Mouse (Mus musculus) spleen, postnatal 36 days (tissue): ENCODE results near the gene Rpl19.

Source experiments
- DNase-seq, 2 experiments: peaks; one replicate each; pipeline ENCODE4 v3.0.0; 2022; ENCODE audit warnings: low spot score in 2 of 2, mixed read lengths in 1 of 2

The Rpl19 gene

DNA sequence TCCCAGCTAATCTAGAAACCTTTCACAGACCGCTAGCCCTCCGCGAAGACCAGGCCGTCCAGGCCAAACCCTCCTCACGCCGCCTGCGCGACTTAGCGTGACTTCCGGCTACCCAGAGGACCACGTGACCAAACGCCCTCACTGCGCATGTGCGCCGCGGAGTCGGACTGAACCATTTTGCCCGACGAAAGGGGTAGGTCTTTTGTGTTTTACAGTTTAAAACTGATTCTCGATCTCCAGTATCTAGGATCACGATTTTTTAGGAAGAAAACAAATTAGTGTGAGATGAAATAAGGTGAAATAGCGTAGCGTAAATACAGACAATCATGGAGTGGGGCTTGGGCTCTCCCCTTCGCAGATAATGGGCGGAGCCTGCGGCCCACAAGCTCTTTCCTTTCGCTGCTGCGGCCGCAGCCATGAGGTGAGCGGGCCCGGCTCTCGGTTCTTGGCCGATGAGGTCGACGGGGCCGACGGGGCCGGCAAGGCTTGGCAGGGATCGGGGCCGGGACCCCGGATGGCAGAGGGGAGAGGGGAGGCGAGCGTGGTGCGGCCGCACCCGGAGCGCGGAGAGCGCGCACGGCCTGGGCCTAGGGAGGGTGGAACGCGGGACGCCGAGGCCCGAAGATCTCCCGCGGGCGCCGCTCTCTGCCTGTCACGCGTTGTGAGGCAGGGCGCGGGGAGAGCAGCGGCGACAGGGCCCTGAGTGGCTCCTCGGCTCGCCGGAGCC, at the start of gene Rpl19:
Gene Rpl19, plus strand, starts transcription at position 141 of the 727 bp plus-strand sequence.
- DNase-seq: peak; percentile 81 to 89

DNA sequence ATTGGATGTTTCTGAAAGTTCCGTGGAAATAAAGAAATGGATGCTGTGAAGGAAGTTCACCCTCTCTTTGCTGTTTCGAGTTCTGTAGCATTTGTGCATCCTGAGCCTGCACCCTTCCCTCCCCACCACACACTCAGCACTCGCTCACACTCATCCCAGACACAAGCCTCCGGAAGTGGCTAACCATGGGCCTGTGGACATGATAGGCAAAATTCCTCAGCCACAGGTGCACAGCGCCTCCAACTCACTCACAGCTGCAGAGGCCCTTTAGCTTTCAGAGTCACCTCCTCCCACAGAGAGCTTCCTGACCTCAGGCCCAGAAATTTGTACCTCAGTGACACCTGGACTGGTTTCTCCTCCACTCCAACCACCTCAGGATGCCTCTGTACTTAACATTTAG, 48.7 kb upstream of the Rpl19 start:
- DNase-seq: no peak

DNA sequence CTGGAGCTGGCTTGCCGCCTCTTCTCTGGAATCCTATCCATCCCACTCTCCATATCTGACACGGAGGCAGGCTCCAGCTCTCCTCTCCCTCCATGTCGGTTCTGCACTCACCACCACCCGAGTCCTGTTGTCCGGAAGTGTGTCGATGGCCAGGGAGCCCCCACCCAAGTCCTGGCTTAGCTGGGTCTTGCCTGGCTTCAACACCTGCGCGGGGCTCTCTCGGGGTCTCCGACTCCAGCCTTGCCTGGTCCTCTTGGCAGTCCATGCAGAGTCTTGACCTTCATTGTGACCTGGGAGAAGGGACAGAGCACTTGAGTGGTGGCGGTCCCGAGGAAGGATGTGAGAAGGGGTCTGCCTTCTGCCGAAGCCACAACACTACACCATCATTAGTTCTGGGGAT, 48.1 kb upstream of the Rpl19 start:
- no peak for DNase-seq

DNA sequence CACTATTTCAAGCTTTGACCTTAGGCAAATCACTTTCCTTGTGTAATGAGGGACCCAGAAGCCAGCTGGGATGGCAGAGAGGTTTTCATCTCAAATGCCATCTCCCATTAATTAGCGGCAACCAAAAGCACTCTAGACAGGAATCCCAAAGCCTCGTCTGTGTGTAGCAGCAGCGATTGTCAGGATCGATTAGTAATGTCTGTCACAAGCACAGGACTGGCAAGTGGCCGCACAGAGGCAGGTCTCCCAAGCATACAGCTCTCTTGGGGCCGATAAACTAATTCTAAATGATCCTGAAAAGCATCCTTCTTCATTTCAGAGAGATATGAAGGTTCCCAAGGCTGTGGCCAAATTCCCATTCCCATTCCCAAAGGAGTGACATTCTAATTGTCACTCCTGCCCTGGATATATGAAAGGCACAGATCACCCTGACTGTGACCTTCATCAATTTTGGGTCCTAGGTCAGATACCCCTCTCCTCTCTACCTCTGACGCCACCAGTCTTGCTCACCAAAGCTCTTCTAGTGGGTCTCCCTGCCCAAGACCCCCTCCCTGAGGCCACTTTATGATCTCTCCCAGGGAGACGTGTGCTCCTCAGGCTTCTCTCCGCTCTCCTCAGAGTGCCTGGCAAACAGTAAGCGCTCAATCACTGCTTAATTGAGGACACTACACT, 46.5 kb upstream of the Rpl19 start:
- no peak for DNase-seq

DNA sequence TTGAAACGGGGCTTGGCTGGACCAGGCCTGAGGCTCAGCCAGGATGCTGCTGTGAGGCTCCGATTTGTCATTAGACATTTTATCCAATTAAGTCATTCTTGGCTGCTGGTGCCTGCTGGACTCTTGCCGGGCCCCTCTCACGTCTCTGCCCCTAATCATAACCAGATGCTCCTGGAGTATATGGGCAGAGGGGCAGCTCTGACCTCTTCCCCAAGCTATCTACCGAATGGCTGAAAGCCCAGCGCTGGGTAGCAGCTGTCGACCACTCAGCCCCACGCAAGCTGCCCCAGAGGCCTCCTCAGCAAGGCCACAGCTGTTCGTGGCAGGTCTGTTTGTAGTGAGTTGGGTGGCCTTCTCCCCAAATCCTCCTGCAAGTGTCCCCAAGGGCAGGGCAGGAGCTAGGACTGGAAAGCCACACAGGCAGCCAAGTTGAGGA, 46.0 kb upstream of the Rpl19 start:
- DNase-seq: no peak

DNA sequence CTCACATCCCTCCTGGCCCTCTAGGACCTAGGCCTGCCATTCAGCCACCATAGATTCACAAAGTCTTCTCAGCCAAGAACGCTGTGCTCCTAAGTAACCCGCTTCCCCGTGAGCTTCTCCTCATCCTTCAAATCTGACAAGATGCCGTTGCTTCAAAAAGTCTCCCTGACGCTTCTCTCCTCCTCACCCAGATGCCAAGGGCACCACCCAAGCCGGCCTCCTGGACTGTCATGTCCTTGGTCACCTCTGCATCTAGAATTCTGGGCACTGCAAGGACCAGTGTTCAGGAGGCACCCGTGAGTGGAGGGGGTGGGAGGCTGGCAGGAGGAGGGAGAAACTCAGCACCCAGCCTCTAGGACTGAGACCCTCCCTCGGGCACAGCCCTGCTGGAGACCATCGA, 43.8 kb upstream of the Rpl19 start:
- DNase-seq: no peak

DNA sequence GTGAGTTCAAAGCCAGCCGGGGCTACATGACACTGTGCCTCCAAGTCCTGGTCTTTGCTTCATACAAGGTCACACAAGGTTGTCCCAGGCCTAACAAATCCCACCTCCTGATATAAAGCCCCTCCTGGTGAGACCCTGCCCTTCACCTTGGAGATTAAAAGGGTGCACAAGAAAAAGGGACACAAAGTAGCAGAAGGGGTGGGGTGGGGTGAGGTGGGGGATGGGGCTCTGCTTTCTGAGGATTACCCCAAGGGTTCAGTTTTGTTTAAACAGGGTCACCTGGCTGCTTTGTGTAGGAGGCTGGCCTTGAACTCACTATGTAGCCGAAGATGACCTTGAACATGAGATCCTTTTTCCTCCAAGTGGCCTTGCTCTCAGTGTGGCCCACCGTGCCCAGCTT, 43.0 kb upstream of the Rpl19 start:
- no peak for DNase-seq

DNA sequence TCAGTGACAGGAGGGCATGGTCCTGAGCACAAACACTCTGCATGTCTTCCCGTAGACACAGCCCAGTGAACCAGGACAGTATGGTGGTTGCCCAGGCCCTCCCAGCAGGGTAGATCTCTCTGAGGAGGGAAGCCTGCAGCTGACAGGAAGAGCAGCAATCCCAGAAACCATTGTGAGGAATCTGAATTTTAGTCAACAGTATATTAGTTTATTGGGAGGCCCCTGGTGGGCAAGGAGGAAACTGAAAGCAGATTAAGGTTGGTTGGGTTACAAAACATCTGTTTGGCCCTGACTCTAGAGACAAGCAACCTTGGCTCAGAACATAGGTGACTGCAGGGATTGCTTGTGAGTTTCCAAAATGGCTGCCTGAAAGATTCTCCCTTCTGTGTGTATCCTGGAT, 42.5 kb upstream of the Rpl19 start:
- DNase-seq: no peak

DNA sequence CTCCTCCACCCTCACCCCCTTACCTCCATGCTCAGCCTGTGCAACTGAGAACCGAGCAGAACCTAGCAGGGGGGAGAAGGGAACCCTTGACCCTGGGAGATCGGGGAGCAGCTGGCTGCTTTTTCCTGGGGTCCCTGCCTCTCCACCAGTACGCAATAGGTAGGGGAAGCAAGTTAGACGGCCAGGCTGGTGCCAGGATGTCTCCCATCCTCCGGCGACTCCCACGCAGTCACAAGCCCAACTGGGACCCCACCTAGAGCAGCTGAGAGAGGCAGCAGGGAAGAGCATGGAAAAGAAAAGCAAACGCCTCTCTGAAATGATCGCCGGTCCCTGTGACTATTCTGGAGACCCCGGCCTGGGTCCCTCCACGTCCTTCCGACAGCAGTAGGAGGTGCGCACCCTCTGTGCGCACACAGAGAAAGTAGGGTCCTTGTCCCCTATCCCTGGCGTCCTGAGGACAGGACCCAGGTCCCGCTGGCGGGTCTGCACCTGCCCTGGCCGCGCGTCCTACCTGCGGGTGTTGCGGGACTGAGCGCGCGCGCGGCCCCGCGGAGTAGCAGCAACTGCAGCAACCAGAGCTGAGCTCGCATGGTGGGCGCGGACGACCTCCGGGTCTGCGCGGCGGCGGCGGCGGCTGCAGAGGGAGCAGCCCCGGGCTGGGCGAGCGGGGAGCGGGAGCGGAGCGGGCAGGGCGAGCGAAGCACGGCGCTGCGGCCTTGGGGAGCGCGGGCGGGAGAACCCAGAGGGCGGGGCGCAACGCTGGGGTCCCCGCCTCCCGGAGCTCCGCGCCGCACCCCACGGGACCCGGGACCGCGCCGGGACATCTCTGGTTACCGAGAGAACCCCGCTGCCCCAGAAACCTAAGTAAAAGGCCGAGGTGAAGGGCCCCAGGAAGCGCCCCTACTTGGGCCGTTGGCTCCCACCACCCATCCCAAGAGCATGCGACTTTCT, 40.5 kb upstream of the Rpl19 start, which contains the start of gene Plxdc1:
Gene Plxdc1, minus strand, starts transcription at position 718 of the 951 bp plus-strand sequence.
- peak in 1 of 2 experiments; percentile 36 for DNase-seq

DNA sequence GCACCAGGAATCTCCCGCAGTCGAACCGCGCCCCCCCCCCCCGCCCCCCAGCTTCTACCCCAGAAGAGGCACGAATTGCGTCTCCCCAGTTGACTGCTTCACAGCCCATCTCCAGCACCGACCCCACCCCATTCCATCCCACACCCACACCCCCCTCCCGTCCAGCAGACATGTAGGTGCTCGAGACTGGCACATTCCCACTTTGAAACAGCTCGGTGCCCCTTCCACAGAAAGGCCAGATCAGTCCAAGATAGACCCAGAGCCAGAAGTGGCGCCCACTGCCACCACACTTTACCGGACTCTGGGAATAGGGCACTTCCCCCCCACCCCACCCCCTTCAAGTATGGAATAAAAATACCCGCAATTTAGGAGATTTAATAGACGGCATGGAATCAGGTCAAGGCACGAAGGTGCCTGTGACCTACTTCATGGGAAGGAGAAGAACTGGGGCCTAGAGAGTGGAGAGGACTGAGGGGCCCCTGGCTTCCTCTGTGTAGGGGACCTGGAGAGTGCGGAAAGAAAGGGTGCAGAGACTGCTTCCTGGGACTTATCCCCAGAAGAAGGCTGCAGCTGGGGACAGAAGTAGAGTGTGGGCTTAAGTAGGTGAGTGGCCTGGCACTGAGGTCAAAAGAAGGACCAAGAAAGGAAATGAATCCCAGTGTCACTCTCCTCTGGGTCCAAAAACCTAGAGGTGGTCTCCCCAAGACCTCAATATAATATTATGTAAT, 39.6 kb upstream of the Rpl19 start:
- no peak for DNase-seq

DNA sequence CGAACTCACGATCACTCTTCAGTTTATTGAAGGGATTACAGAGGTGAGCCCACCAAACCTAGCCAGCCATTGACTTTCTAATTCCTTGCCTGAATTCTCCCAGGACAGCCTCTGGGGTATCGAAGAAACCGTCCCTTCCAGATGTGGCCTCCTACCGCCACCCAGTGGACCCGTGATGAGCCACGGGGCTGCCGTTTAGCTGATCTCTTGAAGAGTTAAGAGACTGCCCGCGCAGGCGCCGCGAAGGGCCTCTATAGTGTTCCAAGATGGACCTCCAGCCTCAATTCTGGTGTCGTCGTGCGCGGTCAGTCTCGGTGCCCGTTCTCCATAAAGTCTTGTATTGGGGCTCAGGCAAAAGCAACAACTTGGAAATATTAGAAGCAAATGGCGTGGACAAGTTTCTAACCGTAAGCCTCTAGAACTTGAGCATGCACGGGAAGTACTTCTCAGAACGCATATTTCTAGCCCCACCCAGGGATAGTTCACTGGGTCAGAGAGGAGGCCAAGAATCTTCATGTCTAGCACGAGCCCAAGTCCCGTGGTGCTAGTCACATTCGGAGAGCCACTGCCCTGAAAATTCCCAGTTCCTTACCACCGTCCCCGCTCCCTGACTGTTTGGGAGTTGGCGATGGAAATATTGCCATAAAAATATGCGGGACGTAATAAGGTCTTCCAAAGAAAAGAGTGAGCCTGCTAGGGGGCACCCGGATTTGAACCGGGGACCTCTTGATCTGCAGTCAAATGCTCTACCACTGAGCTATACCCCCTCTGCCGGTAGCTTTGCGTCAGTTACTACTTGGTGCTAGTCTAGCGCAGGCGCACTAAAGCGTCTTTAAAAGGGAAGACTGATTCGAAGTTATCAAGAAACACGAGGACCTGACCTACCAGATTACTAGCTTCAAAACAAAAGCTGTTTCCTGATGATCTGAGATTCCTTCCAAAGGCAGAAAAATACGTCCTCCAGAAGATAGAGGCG, 38.7 kb upstream of the Rpl19 start:
- peak; percentile 91 to 94 for DNase-seq

DNA sequence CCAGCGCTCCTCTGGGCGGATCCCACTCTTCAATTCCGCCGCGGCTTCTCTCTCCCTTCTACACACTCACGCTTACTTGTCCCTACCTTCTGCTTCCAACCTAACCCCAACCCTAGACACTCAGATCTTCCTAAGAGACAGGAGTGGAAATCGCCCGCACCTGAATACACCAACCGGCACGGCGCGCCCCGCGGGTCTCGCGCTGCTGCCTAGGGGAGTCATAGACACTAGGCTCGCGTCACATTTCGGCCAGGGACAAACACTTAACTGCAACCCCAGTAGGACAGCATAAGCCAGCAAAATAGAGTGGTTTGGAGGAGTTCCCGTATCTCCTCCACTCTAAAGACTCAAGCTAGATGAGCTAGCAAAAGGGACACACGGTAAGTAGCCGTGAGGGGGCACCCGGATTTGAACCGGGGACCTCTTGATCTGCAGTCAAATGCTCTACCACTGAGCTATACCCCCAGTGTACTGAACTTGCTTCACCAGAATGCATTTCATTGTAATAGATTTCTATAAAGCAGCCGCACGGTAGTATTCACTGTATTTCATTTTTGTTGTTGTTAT, 37.9 kb upstream of the Rpl19 start:
- DNase-seq: peak; percentile 89 to 91

DNA sequence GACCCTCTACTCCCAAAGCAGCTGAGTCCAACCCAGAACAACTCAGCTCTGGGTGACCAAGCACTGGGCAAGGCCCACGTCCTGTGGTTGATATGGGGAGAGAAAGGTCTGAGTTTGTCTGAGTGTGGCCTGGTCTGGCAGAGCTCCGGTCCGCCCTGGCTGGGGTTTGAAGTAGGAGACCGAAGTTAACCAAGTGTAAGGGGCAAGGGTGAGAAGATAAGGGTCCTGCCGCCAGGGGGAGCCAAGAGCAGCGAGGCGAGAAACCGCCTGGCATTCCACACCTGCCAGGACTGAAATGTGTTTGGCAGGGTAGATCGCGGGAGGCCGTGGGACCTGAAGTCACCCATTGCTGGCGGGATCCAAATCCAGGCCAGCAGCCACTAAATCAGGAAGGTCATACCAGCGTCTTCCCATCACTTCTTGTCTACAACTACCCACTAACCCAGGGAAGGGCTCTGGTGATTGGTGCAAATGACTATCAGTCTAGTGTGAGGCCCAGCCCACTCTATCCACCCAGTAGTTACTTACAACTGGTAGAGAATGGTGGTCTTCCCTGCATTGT, 31.9 kb upstream of the Rpl19 start:
- DNase-seq: peak; percentile 82 to 86

DNA sequence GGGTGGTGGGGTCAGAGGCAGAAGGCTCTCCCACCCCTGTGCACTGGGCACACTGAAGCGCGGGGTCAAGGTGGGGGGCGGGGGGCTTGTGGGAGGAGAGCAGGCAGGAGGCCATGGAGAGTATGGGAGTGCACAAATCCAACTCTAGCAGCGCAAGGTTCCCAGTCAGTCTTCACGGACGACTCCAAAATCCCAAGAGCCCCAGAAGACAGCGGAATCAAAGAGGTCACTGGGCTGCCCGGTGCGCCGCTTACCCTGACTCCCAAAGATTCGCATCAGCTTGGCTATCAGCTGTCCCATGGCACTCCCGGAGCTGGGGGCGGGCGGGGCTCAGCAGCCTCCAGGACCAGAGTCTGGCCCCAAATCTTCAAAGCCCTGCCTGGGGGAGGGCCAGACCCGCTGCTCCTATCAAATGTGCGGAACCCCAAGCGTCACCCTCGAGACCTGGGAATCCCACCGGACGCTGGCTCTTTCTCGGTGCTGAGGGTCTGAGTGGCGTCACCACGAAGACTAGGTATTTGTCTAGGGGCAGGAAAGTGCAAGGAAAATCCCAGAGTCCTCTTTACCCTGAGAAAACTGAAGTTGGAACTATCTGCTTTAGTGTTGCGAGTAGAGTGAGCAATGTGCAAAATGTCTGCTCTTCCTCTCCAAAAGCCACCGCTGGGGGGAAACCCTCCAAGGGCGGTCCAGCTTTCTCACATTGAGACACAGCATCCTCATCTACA, 30.8 kb upstream of the Rpl19 start, which contains the start of gene Arl5c:
Gene Arl5c, minus strand, starts transcription at position 618 of the 725 bp plus-strand sequence.
- peak; percentile 78 to 81 for DNase-seq

DNA sequence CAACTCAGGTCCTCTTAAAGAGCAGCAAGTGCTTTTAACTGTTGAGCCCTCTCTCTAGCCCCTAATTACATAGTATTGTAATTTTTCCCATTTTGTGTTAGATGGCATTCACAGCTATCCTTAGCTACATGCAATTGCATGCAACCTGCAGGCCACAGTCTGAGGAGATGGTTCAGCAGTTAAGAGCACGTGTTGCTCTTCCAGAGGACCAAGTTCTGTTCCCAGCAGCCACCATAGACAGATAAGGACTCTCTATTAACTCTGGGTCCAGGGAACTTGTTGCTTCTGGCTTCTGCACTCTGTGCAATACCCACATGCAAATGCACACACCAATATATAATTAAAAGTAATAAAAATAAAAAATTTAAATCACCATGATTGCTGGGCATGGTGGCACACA, 29.8 kb upstream of the Rpl19 start:
- no peak for DNase-seq

DNA sequence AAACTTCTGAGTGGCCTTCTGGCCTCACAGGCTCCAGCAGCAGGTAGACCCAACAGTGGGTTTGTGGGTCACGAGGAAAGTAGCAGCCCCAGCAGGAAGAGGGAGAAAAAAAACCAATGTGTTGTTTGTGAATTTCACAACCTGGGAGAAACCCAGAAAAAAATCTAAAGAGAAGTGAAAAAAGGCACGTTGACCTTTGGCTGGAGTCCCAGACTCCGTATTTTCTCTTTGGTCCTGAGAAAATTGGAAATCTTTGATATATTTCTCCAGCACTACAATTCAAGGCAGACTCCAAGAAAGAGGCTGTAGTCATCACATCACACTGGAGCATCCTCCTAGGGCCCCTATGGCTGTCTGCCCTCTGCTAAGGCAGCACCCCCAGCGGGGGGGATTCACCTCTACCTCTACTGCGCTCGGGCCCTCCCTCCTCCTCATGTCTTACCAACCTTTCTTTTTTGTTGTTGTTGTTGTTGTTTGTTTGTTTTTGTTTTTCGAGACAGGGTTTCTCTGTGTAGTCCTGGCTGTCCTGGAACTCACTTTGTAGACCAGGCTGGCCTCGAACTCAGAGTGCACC, 29.0 kb upstream of the Rpl19 start:
- DNase-seq: no peak

DNA sequence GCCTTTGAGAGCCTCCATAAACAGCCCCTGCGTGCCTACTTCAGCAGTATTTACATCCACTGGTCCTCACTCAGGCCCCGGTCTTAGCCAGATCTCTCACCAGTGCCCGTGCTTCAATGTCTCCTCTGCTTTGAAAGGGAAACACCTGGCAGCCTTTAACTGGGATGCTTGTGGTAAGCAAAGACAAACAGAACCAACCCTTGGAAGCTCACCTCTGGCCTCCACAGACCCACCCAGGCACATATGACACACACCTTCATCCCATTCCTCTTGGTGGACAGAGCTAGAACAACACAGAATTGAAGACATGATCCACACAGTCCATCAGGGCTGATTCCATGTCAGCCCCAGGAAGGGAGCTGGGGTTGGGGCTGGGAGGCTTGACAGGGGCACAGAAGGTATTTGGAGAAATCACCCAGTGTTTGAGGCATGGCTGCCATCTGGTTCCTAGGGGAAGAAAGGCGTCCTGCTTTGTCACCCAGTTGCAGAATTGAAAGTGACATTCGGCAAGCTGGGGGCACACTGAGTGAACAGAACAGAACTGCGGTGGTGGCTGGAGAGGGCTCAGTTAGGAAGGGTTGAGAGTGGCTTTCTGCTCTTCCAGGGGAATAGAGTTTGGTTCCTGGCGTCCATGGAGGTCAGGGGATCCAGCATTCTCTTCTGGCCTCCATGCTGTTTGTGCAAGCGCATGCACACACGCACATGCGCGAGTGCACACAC, 28.3 kb upstream of the Rpl19 start:
- DNase-seq: peak; percentile 55 to 61
